Mouse (Mus musculus) activated CD4-positive, CD25-positive, alpha-beta regulatory T cell, adult 4 months (primary cell): ENCODE measurements at regions not wholly inside any gene's neighbourhood (a gene's known extent, or its start where the extent isn't known, plus 50 kb on each side); places are given as distances from the start of the nearest gene placed in this dataset.

Experiments
- ATAC-seq: one replicate; pipeline ENCODE4 v1.8.0; 2017

- ATAC-seq = no peak
Observed at GRCm38 (mm10) chr3:149413114-149413513, 422.8 kb upstream of the Adgrl2 start.

GRCm38 (mm10) chr3:149410518-149410917, 420.2 kb upstream of the Adgrl2 start:
- no peak for ATAC-seq

- no peak for ATAC-seq
Observed at GRCm38 (mm10) chr3:149408858-149409257, 418.5 kb upstream of the Adgrl2 start.

GRCm38 (mm10) chr3:149405872-149406271, 415.5 kb upstream of the Adgrl2 start:
- no peak for ATAC-seq

- no peak for ATAC-seq
Observed at GRCm38 (mm10) chr3:149404691-149405090, 414.3 kb upstream of the Adgrl2 start.

- no peak for ATAC-seq
Observed at GRCm38 (mm10) chr3:149402496-149402895, 412.1 kb upstream of the Adgrl2 start.

GRCm38 (mm10) chr3:149395082-149395481, 404.7 kb upstream of the Adgrl2 start:
- ATAC-seq = no peak

GRCm38 (mm10) chr3:149393317-149394172, 403.2 kb upstream of the Adgrl2 start:
- no peak for ATAC-seq

- ATAC-seq = no peak
Observed at GRCm38 (mm10) chr3:149392164-149392563, 401.8 kb upstream of the Adgrl2 start.

GRCm38 (mm10) chr3:149387537-149387936, 397.2 kb upstream of the Adgrl2 start:
- ATAC-seq = no peak

GRCm38 (mm10) chr3:149386027-149386426, 395.7 kb upstream of the Adgrl2 start:
- no peak for ATAC-seq

GRCm38 (mm10) chr3:149385336-149385735, 395.0 kb upstream of the Adgrl2 start:
- ATAC-seq = no peak

GRCm38 (mm10) chr3:149381559-149382245, 391.3 kb upstream of the Adgrl2 start:
- no peak for ATAC-seq

GRCm38 (mm10) chr3:149381051-149381450, 390.7 kb upstream of the Adgrl2 start:
- ATAC-seq = no peak

- no peak for ATAC-seq
Observed at GRCm38 (mm10) chr3:149379866-149380472, 389.6 kb upstream of the Adgrl2 start.

GRCm38 (mm10) chr3:149379249-149379865, 389.0 kb upstream of the Adgrl2 start:
- no peak for ATAC-seq

- no peak for ATAC-seq
Observed at GRCm38 (mm10) chr3:149371439-149371838, 381.1 kb upstream of the Adgrl2 start.

- no peak for ATAC-seq
Observed at GRCm38 (mm10) chr3:149370517-149371227, 380.3 kb upstream of the Adgrl2 start.

GRCm38 (mm10) chr3:149367888-149368287, 377.5 kb upstream of the Adgrl2 start:
- ATAC-seq = no peak

GRCm38 (mm10) chr3:149360164-149360563, 369.8 kb upstream of the Adgrl2 start:
- no peak for ATAC-seq

- no peak for ATAC-seq
Observed at GRCm38 (mm10) chr3:149358570-149359193, 368.3 kb upstream of the Adgrl2 start.
